Mouse (Mus musculus) kidney, postnatal 25 days (tissue): ENCODE measurements around the gene Grb2.
"Not testable (repeated sequence)": the region's sequence is repeated elsewhere in the genome, so short reads cannot be mapped to it uniquely, and the experiment has no call there.

ENCODE experiments used
- DNase-seq, 2 experiments: peaks; one replicate each; pipeline ENCODE4 v3.0.0; 2021; ENCODE audit warnings: mixed read lengths in 2 of 2

Grb2 gene

DNA sequence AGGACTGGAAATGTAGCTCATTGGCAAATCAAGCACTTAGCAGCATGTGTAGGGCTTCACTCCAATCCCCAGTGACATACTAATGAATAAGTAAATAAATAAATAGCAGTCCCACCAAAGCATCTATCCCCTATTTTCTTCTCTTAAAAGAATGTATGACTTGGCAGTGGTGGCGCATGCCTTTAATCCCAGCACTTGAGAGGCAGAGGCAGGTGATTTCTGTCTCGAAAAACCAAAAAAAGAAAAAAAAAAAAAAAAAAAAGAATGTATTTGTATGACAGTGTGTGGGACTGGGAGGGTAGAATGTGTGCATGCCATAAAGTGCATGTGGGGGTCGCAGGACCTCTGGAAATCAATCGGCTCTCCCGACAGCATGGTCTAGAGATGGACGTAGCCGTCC, 22.4 kb downstream of the Grb2 start:
- DNase-seq, result no peak

DNA sequence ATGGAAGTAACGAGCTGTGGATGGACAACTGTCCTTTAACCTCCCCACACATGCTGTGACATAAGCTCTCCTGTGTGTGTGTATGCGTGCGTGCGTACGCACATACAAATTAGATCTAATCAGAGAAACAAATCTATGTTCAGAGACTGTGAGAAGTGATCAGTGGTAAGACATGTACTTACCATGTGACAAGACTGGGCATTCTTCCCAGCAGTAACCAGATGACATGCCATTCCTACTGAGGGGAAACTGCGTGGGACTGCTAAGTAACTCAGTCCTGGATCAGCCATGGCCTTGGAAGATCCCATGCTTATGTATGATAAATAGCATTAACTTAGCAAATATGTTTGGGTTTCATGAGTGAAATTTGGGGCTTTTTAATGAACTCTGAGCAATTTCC, 23.5 kb downstream of the Grb2 start:
- DNase-seq, result peak in 1 of 2 experiments; percentile 38

DNA sequence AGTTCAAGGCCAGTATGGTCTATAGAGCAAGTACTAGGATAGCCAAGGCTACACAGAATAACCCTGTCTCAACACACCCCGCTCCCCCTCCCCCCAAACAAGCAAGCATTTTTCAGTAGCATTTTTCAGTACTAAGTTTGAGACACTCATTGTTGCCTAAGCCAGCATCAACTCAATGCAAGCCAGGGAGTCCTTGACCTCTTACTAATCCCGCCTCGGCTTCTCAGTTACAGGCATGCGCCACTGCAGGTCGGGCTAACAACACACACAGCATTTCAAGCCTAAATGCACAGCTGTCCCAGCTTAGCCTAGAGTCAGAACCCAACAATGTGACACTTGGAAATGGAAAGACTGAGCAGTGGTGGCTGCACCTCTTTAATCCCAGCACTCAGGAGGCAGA, 25.1 kb downstream of the Grb2 start:
- no peak for DNase-seq

DNA sequence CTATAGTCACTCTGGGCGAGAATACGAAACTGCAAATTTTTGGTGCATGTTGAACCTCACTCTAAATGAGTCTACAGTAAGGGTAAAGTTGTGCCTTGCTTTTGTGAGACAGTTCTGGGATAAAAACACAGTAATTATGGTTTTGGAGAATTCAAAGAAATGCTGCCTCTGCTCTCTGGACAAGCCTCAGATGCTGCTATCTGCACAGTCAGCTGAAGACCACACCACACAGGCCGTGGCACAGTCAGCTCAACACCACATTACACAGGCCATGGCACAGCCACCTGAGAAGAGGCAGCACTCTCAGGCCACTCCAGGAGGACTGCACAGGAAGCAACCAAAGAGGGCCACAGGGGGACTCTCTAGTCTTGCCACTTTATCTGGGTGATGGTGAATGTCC, 26.0 kb downstream of the Grb2 start:
- DNase-seq, result no peak

DNA sequence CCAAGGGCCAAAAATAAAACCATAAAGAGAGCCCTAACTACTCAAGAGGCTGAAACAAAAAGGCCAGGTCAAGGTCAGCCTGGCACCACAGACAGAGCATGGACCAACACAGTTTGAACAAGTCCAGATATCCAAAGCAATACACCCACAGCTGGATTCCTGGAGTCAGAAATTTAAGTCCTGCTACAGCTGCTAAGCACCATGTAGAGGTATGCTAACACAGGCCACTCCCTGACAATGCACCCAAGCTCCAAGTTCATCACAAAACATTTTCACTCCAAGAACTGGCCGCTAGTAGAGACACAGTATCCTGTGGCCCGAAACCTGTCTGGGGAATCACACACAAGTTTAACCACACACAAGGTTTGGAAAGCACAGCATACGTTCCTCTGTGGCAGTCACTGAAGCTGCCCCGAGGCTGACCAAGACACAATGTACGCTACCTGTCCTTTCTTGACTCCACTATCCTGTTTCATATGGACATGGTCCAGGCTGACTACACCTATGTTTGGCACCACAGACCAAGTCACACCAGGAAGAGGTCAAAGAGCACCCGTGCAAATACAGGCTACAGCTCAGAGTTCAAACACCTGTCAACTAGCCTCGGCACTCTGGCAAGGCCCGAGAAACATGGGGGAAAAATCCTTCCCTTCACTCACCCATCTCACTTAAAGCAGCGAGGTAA, 28.7 kb downstream of the Grb2 start:
- peak; percentile 33 to 61 for DNase-seq

DNA sequence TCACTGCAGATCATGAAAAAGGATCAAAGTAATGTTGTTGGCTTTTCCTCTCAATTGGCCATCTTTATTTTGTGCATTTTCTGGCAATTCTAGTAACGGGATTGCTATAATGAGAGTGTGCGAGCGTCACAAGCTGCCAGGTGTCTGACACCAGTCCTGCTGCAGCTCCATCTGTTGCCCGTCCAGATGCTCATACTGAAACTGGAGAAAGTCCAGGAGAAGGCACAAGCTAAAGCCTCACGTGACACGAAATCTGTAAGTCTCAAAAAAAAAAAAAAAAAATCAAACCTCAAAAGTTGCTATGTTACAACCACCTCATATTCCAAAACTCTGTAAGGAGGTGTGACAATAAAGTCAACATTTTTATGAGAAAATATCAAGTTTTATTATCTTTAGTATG, 29.5 kb downstream of the Grb2 start:
- DNase-seq, result no peak

DNA sequence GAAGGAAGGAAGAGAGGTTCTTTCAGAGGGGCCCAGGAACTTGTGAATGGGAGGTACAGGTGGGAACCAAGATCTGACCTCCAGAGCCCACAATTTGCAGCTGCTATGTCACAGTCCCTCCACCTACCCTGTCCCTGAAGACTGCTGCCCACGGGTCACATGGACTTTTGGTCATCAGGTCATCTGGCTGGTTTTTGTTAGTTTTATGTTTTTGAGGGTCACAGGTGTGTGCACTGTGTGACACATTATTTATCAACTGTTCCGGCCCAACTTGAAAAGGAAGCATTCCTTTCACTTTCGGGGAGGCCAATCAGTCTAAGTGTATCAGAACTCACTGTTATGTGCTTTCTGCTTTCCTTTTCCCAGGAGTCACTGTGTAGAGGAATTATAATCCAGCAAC, 30.9 kb downstream of the Grb2 start:
- no peak for DNase-seq

DNA sequence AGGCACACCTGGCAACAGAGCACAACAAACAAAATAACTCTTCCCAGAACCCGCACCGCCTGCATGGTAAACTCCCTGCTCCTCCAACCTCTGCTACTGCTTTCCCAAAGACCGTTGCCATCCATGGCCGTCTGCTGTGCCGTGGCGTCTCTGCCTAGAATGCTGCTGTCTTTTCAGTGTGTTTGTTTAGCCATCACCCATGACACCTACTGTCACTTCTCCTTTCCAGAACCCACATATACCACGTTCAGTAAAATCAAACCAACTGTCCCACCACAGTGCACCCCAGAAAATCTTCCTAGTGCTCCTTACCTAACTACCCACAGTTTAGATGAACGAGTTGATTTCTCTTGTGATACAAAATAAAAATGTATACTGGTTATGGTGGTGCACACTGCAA, 31.7 kb downstream of the Grb2 start:
- DNase-seq, result no peak

DNA sequence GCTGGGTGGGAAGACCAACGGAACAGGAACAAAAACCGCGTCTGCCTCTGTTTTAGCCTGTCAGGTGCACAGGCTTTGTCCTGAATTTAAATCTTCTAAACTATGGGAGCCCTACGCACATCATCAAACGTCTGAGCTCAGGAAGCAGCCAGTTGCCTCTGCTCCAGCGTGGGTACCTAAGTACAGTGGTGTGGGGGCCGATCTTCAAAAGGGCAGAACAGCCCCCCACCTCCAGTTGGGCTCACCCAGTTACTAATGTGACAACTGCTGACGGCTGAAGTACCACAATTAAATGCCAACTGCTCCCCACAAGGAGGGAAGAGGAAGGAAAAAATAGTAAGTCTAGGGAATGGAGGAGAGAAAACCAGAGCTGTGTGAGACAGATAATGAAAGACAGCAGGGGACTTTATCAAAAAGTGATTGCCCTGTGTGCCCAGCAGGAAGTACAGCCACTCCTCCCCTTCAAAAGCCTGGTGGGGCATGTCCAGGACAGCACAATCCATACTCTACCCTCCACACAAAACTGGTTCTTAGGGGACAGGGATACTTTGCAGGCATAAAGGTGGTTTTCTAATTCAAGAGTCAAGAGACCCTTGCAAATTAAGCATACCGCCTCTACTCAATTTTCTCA, 34.0 kb downstream of the Grb2 start:
- no peak for DNase-seq

DNA sequence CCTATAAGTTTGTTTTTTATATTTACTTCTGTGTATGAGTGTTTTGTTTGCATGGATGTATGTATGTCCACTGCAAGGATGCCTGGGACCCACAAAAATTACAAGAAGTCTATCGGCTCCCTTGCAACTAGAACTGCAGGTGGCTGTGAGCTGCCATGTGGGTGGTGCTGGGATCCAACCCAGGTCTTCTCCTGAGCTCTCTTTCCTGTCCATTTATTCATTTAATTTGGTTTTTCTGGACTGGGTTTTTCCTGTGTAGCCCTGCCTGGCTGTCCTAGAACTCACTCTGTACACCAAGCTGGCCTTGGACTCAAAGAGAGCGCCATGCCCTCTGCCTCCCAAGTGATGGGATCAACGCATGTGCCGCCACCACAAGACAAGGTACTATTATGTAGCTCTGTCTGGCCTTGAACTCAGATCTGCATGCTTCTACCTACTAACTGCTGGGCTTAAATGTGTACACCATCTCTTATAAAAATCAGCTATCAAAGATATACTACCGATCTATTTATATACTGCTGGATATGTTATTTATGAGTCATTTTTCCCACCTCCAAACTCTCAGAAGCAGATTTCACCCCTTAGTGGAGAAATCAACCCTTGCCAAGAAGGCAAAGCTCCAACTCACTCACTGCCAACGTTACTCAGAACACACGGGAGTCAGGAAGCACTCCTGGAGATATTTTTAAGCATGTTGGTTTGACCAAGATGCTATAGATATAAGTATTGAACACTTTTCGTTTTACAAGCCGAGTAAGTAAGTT, 34.7 kb downstream of the Grb2 start:
- no peak for DNase-seq

DNA sequence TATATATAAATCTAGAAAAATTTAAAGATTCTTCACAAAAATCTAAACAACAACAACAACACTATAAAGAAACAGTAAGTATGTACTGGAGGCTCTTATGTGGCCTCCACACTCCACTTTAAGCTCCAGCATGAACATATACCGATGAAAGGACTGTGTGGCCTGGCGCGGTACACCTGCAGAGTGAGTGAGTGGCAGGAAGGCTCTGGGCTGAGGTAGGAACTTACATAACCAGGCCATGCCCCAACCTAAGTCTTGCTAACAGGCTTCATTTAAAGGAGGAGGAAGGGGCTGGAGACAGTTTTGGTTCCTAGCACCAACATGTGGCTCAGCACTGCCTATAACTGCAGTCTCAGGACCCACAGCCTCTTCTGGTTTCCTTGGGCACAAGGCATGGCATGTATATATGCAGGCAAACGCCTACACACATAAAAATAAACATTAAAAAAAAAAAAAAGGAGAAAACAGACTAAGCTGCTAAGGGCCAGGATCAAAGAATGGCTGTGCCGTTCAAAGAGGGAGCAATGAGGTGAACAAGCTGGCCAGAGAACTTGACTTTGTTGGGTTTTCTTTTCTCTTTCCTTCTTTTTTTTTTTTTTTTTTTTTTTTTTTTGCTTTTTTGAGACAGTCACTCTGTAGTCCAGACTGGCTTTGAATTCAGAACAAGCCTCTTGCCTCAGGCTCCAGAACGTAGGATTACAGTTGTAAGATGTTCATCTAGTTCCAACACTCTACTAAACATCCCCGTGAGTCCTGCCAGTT, 36.0 kb downstream of the Grb2 start:
- DNase-seq, result no peak

DNA sequence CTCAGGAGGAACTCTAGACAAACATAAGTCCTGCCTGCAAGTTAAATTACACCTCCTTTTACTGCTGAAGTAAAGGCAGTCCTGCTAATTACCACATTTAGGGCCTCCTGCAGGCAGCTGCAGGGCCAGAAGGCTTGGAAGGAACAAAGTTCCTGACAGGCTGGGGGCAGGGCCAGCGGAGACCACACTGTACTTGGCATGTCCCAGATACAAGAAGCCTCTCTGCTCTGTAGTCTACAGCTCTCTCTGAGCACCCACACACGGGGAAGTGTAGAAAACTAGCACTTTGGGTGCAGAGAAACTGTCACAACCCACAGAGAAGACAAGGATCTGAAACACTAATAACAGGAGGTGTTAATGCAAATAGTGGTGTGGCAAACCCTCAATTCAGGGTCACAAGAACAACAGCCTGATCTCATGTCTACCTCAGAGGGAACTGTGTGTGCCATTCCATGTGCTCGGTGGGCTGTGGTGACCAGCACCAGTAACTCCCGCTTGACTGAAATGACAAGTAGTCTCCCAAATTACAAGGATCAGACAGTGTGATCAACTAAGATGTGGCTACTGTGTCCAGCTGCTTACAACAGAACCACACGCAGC, 37.8 kb downstream of the Grb2 start:
- peak; percentile 57 to 80 for DNase-seq

DNA sequence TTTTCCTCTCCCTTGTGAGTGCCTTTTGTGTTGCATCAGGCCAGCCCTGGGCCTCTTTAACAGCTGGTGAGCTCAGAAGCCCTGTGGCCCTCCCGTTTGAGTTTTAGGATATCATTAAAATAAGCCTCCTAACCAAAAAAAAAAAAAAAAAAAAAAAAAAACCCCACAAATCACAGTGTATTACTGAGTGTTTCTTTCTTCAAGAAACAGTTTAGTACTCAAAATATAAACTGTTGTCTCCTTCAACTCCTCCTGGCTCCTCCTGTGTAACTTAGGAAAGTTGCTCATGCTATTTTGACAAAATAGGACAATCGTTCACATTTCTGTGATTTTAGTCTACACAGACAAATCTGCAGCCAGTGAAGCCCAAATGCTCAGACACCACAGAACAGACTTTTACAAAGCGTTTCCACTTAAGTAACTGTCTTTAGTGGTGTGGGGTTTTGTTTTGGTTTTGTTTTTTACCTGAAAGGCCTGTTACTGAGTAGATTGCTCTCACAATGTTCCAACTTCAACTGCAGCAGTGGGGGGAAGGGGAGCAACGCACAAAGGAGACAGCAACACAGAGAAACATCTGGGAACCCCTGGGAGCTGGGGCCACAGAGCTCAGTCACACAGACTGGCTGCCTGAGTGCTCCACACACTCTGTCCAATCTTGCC, 44.6 kb downstream of the Grb2 start:
- no peak for DNase-seq

DNA sequence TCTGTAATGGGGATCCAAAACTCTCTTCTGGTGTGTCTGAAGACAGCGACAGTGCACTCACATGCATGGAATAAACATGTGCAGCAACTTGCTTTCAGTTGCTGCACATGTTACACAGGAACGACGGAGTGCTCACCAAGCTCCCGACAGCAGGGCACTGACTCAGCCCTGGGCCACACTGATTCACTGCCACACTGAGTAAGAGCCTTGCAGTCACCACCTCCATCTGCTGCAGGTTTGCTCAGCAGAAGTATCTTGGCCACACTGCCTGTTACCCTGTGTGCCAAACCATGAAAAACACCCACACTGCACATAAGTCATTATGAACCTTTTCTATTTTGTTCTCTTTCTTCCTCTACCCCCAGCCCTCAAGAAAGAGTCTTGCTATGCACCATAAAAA, 48.0 kb downstream of the Grb2 start:
- no peak for DNase-seq

DNA sequence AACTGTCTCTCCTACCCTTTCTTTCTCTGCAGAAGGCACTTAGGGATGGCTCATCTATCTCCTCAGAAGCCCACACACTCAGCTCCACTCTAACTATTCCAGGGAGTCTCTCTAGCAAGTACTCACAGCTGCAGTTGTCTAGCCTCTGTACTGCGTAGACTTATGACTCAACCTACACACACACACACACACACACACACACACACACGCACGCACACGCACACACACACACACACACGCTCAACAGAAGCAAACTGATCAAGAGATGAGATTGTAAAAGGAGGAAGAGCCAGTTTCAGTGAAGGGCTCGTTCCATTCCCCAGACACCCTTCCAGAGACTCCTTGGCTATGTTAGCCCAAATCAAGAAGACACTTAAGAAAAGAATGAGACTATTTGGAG, 49.9 kb downstream of the Grb2 start:
- no peak for DNase-seq

DNA sequence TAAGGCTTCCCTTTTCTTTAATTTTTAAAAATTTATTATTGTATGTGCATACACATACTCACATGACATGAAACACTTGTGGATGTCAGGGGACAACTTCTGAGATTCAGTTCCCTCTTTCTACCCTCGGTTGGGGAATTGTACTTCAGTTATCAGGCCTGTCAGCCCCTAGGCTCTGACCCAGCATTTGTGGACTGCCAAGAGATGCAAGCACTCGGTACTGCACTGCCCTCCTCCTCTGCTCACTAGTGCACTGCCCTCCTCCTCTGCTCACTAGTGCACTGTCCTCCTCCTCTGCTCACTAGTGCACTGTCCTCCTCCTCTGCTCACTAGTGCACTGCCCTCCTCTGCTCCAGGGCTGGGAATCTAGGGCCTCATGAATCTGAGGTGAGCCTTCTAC, 54.3 kb downstream of the Grb2 start:
- no peak for DNase-seq

DNA sequence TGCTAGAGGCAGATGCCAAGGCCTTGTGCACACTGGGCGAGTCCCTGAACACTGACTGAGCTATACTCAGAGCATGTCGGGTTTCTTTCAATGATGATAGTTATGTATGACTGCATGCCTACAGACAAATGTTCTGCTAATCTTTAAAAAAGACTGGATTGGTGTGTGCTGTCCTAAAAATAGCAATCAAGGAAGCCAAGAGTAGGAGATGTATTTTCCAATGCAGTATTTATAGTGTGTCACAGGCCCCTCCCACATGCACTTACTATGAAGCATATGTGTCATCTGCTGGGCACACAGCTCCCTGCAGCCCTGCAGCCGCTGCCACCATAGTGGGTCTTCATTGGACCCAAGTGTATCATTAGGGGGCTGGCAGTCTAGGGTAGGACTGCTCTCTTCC, 55.2 kb downstream of the Grb2 start:
- no peak for DNase-seq

DNA sequence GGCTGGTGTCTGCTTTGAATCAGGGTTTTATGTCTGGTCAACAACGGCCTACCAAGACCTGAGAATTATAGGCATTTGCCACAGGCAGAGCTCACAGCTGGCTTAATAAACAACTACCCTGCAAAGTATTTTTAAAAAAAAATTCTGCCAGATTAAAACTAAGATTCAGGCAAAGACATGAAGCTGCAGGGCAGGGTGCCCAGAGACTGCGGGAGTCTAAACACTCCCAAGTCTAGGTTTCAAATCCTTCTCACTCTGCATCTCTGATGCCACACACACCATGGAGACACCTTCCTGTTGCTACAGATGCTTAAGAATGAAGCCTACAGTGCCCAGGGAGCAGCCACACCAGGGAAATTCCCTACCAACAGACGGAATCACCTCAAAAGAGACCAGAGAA, 56.7 kb downstream of the Grb2 start:
- DNase-seq, result no peak

DNA sequence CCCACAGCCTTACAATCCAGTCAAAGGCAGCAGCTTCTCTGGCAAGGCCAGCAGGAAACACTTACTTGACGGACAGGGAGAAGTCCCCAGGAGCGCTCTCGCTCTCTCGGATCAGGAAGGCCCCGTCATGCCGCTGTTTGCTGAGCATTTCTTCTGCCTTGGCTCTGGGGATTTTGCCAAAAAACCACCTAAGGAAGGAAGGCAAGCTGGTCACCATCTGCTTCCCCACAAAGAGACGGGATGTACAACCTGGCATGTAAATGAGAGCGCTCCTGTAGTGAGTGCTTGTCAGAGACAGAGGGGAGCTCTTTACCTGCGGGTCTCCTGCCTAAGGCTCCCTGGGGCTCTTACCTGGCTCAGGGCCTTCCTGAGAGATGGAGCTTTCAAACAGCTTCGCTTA, 58.7 kb downstream of the Grb2 start:
- DNase-seq, result peak; percentile 35 to 68

DNA sequence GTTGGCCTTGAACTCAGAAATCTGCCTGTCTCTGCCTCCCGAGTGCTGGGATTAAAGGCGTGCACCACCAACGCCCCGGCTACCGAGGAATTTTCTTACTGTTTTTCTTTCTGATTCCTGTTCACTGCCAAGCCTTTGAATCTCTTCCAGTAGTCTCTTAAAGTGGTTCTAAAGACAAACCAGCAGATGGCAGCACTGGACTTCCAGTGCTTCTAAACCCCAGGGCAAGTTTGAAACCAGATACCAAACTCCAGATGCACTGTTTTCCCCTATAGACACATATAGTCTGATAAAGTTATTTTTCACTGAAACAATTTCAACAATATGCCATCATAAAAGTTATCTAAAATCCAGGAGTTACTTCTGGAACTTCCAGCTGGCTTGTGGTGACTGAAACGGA, 60.9 kb downstream of the Grb2 start:
- peak in 1 of 2 experiments; percentile 64 for DNase-seq

DNA sequence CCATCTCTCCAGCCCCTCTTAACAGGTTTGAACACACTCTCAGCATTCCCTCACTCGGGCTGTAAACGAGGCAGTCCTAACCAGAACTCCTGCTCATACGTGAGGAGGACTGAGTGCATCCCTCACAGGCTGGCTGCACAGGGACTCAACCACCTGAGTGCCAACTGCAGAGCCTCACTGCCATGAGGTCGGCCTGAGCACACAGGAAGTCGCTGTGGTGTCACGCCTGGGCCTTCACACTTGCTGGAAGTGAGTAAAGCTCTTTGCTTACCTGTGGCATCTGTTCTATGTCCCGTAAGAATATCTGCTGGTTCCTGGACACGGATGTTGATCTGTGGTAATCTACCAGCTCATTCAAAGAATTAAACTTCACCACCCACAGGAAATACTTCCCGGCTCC, 62.0 kb downstream of the Grb2 start:
- no peak for DNase-seq

DNA sequence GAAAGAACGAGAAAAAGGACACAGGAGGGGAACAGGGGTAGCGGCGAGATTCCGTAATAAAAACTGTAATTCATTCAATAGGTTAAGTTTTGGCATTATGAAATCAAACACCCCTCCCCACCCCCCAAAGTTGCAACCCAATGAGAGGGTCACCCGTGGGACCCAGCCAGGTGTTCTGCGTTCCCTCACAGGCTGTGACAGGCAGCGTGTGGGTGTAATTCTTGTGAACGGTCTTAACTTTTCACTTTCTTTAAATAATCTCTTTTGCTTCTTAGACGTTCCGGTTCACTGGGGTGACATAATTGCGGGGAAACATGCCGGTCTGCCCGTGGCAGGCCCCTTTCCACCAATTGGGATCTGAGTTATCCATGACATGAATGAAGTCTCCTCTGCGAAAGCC, 62.9 kb downstream of the Grb2 start:
- DNase-seq, result not testable (repeated sequence)

DNA sequence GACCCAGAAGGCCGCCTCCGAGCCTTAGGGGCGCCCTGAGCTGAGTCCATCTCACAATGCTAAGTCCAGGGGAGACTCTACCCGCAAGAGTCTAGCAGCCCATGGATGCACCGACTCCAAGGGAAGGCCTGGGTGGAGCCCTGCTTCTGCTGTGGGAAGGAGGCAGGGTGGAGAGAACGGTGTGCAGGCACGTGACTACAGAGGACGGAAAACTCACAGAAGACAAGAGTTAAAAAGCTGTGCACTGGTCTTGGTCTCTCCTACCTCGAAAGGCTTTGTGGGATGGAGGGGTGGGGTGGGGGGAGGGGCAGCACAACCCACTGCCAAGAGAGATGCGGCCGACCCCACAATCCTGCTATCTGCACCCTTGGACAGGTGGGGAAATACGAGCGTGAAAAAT, 64.1 kb downstream of the Grb2 start:
- DNase-seq, result no peak
